Mouse (Mus musculus) MEL-GATA-1-ER (cell line): ENCODE results near the gene Tnip1.
"Not testable (repeated sequence)": the region's sequence is repeated elsewhere in the genome, so short reads cannot be mapped to it uniquely, and the experiment has no call there.

Source experiments
- DNase-seq: peaks from one replicate; pipeline ENCODE4 v3.0.0-alpha.2; 2012; ENCODE audit warnings: low read depth; ENCODE audit errors: extremely low read depth

Tnip1 gene

DNA sequence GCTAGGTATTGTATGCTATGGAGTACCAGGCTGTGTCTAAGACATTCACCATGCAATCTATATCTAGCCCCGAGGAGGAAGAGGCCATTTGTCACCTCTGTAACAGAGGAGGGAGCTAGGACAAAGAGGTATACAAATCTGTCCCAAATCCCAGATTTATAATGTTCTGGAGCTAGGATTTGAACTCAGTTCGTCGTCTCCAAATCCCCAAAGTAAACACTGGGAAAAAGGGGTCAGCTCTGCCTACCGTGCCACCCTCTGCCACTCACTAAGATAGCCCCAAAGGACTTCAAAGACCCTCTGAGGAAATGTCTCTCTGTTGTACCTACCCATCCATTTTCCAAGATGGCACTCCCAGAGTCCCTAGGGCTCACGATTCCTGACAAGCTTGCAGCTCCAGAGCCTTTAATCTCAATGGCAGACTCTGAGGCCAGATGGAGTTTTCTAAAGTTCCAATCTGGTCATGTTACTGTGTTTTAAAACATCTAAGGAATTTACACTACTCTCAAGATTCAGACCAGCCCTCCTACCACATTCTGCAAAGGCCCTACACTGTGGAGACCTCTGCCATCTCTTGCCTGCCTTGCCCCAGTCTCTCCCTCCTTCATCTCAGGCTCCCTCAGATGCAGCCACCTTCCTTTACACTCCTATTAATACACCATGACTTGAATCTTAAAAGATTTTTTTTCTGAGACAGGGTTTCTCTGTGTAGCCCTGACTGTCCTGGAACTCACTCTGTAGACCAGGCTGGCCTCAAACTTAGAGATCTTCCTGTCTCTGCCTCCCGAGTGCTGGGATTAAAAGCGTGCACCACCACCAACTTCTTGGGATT, 50.8 kb downstream of the Tnip1 start:
- no peak for DNase-seq

DNA sequence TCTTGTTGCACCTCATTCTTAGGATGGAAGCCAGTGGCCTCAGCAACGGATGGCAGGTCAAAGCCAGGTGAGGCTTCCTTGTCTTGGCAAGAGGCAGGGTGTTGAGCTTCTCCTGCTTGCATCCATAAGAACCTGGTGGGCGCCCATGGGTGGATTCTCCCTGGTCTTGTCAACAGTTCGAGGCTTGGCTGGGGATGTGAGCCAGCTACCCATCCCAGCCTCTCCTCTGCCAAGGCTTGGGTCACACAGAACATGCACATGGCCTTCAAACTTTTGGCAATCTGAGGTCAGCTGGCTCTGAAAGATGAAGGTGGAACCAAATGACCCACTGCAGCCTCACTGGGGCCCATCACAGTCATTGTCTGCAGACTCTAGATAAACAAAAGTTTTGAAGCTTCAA, 51.5 kb downstream of the Tnip1 start:
- no peak for DNase-seq

DNA sequence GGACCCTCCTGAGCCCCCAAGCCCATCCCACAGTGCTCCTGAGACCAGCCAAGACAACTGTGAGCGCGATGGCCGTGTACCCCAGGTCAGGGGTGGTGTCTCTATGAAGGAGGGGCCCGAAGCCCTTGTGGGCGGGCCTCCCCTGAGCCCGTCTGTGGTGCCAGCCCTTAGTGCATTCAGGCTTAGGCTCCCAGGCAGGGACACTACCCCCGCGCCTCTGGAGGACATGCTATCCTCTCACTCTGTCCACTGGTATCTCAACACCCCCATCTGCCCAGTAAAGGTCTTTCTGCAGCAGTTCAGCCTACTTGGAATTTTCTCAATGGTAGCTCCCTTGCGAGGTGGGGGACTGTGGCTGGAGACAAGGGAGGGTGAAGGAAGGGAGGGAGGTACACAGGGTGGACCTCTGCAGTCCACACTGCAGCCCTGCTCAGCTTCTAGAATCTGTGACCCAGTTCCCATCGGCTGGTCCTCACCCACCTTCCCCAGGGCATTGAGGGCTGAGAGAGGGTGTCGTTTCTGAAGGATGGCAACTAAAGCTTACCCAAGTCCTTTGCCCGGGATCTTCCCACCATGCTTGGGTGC, 52.5 kb downstream of the Tnip1 start:
- no peak for DNase-seq

DNA sequence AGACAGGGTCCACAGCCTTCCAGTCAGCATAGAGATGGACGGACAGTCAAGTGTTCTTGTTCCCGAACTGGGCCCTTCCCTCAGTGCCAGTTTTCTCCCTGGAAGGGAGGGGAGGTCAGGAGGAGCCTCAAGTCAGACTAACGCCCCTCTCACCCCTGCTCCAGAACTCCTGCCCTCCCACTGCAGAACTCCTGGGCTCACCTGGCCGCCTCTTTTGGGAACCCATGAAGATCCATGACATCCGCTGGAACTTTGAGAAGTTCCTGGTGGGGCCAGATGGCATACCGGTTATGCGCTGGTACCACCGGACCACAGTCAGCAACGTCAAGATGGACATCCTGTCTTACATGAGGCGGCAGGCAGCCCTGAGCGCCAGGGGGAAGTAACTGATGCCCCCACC, 53.4 kb downstream of the Tnip1 start:
- DNase-seq: no peak

DNA sequence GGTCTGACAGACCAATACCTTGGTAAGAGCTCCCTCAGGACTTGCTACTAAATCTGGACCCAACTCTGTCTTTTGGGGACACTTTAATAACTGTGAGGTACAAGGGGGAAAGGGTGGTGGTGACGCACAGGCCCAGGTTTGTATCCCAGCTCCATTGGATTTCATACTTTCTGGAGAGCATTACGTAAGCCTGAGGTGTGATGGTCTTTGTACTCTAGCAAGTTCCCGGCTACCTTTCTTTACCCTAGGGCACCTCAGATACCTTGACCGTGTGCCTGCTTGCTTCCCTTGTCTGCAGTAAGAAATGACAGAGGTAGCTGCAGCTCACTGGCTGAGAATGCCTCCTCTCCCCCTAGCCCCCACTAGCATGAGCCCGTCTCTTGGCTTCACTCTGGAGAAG, 55.5 kb downstream of the Tnip1 start:
- no peak for DNase-seq

DNA sequence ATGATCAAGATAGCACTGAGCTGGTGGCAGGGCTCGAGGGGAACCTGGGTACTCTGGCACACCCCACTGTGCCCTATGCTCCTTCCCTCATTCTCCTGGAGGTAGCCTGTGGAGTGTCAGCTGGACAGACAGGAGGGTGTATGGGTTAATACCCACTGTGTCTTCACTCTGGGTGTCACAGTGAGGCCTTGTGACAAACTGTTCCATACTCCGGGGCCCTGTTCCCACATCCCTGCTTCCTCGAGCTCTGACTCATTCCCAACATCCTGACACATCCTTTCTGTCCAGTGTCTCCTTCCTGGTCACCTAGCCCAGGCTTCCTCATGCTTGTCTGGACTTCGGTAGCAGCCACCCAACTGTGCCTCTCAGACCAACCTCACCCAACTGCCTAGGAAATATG, 56.3 kb downstream of the Tnip1 start:
- DNase-seq: no peak

DNA sequence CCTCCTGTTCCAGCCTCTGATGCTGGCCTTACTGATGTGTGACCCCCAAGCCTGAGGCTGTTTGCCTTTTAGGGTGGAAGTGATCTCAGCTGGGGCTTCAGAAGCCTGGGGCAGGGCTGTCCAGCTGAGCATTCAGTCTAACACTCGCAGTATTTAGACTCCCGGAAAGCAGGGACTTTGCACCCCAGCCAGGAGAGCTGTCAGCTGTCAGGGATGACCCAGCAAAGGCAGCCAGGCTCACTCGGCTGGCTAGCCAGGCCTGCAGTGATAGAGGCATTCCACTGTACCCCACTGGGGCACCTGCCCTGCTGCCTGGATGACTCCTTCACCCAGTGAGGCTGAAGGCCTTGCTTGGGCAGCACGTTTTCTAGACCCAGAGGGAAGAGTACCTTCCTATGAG, 56.8 kb downstream of the Tnip1 start:
- no peak for DNase-seq

DNA sequence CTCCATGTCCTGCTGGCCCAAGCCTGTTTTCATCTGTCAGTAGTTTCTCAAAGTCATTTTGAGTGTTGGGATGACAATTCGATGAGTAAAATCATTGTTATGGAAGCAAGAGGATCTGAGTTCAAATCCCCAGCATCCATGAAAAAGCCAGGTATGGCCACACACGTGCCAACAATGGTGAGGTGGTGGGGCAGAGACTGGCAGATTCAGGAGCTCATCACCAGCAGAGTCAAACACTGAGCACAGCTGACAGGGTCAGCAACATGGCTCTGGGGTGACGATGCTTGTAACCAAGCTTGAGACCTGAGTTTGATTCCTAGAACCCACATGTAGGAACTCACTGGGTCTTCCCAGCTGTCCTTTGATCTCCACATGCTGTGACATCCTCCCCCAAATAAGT, 57.6 kb downstream of the Tnip1 start:
- DNase-seq: no peak

DNA sequence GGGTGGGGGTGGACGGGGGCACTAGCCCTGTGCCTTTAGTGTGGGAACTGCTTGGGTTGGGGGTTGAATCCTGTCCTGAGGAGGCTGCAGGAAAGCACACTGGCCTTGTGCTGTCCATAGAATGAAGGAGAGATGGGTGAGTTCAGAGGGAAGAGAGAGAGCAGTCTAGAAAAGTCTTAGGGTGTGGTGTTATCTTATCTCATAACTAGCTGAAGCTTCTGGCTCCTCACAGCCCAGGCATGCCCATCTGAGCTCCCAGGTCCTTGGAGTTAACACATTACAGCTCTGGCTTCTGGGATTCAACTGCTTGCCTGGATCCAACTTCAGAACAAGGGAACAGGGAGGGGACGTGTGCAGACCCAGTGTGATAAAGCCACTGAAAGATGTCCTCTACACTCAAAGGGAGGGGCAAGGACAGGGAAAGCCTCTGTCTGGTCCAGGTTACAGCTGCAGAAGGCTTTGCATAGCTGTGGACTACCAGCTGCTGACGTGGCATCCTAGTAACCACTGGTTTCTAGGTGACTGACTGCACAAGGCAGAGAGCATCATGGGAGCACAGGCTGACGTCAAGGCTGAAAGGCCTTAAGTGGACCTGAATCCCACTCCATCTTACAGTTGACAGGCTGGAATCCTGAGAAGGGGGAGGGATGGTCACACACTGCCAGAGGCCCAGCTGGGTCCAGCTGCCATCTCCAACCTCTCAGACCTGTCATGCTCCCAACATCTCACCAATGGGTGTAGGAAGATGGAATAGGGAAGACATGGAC, 58.6 kb downstream of the Tnip1 start:
- DNase-seq: no peak

DNA sequence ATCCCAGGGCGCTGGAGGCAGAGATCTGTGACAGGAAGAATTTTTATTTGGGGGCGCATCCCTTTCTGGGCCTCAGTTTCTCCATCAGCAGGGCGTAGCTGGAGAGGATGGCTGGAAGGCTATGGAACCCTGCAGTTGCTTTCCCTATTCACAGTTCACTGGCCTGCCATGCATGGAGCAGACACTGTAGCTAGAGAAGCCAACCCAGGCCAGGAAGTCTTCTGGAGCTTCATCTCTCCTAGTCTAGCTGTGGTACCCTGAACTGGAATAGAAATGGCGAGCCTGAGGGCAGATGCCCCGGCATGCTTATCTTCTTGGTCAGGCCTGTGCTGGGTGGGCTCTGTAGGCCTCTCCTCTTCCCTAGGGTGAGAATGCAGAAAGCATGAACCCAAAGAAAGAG, 59.4 kb downstream of the Tnip1 start:
- no peak for DNase-seq

DNA sequence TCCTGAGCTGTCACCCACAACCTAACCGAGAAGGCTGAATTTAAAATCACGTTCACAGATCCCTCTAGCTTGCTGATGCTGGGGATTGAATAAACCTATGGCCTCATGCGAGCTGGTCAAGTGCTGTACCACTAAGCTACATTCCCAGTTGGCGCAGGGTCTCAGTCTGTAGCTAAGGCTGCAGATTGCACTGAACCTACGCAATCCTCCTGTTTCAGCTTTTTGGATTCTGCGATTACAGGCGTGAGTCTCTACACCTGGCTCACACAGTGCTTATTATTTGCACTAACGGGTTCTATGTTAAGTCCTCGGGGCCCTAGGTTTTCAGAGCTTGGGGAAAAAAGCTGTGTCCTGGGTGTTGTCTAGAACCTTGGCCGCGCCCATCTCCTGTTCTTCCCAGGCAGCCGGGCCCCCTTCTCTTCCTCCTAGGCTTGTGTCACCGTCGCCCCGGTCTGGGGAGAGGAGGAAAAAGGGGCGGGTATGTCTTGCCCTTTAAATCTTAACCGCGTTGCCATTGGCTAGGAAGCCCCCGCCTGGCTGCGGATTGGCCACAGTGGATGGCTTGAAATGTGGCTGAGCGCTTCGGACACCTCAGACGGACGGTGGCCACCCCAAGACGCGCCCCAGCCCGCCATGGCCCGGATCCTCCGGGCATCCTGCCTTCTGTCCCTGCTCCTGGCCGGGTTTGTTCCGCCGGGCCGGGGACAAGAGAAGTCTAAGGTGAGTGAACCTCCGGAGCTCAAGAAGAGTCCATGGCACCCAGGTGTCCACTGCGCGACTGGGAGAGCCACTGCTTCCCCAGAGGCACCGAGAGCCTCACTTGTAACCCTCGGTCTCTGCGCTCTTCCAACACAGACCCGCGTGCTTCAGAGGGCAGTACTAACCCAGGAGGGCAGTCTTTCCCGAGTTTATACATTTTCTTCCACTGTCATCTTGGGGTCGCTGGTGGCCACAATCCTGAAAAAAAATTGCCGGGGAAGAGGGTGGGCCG, 60.1 kb downstream of the Tnip1 start, which contains the start of gene Gpx3:
Gene Gpx3, plus strand, starts transcription at position 121 of the 991 bp plus-strand sequence.
- DNase-seq: no peak

DNA sequence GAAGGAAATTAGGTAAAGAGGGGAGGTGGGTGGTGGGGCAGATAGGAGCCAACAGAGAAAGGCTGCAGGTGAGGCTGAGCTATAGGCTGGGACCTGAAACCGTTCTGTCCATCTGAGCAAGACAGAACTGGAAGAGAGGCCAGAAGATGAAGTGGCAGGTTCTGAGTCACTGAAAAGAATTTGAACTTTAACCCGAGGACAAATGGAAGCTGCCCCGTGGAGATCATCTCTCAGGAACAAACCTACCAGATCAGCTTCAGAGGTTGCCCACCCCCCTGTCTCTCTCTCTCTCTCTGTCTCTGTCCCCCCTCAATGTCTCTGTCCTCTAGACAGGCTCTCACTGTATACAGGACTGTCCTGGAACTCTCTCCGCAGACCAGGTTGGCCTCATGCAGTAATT, 63.1 kb downstream of the Tnip1 start:
- DNase-seq: no peak

DNA sequence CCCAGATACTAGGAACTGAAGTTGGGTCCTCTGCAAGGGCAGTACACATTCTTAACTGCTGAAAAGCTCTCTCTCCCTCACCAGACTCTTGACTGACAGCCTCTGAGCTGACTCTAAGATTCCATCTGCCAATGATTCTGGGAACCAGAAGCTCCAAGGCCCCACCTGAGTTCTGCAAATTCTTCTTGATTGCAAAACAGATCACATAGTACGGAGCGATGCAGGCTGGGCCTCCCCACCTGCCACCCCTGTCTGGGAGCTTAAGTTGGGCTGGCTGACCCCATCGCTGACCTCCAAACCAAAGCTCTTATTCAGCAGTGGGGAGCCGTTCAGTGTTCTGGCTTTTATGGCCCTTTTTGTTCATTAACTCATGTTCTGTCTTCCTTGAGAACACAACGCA, 65.2 kb downstream of the Tnip1 start:
- DNase-seq: no peak

DNA sequence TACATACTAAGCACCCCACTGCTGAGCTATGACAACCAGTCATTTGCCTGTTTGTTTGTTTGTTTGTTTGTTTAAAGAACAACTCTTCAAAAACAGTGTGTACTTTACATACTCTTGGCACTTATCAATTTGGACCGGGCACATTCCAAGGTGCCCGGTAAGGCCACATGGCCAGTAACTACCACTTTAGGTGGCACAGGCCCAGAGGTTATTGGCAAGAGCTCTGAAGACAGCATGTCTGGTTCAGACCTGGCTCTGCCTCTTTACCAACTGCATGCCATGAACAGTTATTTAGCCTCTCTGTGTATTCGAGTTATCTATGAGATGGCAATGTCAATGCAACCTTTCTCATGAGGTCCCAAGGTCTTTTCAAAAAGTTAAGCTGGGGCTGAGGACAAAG, 66.1 kb downstream of the Tnip1 start:
- not testable (repeated sequence) for DNase-seq

DNA sequence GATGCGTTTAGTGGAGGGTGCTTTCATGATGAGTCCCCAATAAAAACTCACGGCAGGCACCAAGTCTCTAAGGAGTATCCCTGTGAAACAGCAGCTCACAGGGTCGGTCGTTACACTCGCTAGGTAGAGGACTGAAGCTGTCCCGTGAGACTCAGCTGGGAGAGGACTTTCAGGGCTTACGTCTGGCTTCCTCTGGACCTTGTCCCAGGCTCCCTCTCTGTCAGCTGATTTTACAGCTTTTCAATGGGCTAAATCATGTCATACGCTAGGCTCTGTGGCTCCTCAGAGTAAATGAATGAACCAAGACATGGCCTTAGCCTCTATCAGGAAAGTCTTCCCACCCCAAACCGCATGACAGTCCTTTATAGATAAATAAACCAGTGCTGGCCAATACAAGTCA, 68.1 kb downstream of the Tnip1 start:
- no peak for DNase-seq

DNA sequence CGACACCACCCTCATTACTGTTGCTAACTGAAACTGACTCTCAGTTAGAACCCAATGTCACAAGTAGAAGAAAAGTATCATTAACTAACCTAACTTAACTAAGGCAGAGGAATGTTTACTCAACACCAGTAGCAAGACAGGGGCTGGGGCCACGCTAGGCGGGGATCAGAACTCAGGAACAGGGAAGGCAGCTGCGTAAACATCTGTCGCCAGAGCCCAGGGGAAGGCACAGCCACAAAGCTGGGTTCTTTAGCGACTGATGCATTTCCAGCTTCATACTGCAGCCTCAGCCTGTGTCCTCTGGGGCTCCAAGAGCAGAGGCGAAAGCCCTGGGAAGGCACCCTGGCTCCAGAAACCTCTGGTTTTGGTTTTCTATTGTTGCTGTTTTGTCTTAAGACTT, 70.6 kb downstream of the Tnip1 start:
- DNase-seq: no peak

DNA sequence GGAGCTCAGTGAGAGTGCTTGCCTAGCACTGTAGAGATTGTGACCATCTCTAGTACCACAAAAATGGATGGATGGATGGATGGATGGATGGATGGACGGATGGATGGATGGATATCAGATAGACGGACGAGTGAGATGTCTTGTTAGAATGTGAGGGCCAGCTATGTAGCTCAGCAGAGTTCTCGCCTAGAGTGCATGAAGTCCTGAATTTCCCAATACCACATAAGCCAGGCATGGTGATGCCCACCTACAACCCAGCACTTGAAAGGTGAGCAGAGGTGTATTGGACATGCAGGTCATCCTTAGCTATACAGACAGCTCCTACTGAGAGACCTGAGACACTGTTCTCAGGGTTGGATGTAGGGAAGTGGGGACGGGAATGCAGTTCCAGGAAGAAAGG, 71.4 kb downstream of the Tnip1 start:
- no peak for DNase-seq

DNA sequence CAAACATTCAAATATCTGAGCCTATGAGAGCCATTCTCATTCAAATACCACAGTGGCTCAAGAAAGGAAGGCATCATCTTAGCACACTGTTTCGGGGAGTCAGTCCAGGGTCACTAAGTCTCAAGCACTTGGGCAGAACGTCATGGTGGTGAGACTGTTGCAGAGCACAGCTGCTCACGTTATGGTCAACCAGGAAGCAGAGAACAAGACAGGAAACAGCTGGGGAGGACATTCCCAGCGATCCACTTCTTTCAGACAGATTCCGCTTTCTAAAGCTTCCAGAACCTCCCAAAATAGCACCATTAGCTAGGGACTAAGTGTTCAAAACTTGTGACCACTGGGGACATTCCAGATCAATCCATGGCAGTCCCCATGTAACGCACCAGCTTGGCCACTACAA, 74.8 kb downstream of the Tnip1 start:
- no peak for DNase-seq

DNA sequence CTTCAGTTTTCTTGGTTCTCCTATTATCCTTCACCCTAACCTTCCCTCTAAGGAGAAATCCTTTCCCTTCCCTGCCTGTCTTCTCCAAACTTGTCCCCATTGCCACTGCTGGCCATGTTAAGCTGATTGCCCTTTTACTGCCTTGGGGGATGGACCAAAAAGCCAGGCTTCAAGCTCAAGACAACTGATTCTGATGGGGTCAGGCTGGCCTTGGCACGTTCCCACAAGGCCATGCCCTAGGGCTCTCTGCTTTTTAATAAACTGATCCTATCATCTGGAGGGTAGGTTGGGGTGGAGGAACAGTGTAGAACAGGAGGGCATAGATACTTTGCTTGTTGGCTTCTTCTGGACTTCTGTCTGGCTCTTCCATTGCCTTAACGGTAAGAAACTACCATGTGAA, 77.3 kb downstream of the Tnip1 start:
- no peak for DNase-seq

DNA sequence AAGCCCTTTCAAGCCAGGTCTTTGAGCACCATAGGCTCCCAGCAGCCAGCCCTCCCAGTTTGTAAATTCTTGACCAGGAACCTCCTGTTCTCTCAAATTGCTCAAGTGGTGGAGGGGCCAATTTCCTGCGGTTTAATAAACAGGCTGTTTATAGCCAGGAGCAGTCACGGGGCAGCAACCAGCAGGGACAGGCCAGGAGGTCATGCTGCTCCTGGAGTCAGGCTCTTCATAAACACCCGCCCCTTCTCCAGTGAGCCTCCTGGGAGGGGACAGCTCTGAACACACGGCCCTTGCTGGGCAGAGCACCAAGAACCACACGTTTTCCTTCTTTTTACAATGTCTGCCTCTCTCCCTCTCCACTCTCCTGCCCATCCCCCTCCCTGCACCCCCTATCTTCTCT, 77.8 kb downstream of the Tnip1 start:
- DNase-seq: no peak

DNA sequence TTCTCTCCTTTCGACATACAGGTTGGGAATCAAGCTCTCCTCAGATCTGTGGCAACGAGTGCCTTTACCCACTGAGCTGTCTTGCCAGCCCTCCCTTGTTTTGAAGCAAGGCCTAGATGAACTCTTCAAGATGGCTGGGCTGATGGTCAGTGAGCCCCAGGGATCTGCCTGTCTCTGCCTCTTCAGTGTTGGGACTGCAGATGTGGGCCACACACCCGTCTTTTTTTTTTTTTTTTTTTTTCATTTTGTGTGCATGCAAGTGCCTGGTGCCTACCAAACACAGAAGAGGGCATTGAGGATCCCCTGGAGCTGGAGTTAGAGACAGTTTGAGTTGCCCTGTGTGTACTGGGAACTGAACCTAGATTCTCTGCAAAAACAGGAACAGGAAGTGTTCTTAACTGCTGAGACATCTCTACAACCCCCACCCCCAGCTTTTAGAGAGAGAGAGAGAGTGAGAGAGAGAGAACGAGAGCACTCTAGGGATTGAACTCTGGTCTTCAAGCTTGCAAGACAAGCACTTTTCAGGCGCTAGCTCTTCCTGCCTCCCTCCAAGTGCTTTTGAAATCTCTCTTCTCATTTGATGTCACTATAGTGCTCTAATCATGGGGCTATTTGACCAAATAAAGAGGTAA, 78.4 kb downstream of the Tnip1 start:
- DNase-seq: peak; percentile 72
